ENCODE assay signal across 1 mouse cellular context in the genomic region with DNA sequence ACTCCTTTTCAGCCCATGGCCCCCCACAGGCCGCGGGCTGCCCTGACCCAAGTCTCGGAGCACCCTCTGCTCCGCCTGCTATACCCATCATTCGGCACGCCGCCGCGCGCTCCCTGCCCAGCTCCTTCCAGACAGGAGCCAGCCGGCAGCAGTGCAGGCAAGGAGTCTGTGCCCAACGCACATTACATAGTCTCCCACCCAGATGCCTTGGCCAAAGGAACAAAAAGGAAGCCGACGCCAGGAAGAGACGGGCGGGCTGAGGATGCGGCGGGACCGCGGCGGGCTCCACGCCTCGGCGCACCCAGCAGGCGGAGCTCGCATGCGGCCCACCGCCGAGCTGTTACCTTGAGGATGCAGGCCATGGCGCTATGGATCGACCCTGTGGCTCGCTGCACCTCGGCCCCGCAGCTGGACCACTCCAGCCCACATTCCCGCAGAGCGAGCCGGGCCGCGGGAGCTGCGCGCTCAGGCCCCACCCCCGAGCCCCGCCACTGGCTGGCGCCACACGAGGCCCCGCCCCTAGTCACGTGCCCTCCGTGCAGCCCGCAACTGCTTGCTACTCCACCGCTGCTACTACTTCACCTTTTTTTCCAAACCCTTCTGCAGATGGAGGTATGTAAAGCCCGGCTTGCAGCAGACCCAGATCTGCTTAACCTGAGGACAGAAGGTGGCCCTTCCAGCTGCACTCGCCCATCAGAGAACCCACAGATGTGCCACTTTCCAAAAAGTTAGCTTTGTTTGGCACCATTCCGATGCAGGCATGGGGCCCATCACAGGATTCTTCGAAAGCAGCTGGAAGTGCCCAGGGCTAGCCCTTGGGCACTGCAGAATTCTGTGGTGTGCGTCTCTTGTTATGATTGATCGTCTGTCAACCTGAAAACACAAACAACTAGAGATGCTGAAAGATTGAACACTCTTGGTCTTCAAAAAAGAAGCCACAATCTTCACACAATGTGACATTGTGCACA.
TF ChIP-seq lines count a peak whose summit lies in the region.

Gene St6galnac3 (minus strand): TSS at position 474 of the 968 bp plus-strand sequence.

TF ChIP-seq in MEL, 35 proteins besides CTCF, POLR2A, EP300 and RAD21 (continued from another document):
- TF ChIP-seq USF1 (IDR thresholded peaks at IDR 0.05; ENCODE audit: low read depth, low read length) (peak; percentile 98), MAX (IDR thresholded peaks at IDR 0.05; ENCODE audit: low read length) (peak; percentile 78), E2F4 (IDR thresholded peaks at IDR 0.05; ENCODE audit: borderline replicate concordance, low read depth, low read length) (no peak), ETS1 (IDR thresholded peaks at IDR 0.05; ENCODE audit: low read depth, low read length) (no peak), MEF2A (IDR thresholded peaks at IDR 0.05; ENCODE audit: extremely low read depth, insufficient replicate concordance, low read depth, low read length, poor library complexity, severe bottlenecking) (no peak), SMC3 (IDR thresholded peaks at IDR 0.05; ENCODE audit: low read depth, low read length) (no peak), ZC3H11A (IDR thresholded peaks at IDR 0.05; ENCODE audit: low read depth, low read length) (no peak), NELFE (IDR thresholded peaks at IDR 0.05; ENCODE audit: low read depth, low read length) (peak; percentile 29; the same call in 1 of the 2 replicates), MYC (IDR thresholded peaks at IDR 0.05; ENCODE audit: low read depth, low read length) (no peak), POLR2AphosphoS2 (IDR thresholded peaks at IDR 0.05; ENCODE audit: low read length) (no peak), KAT2A (conservative IDR thresholded peaks at IDR 0.05; ENCODE audit: low read depth, low read length) (no peak), JUND (IDR thresholded peaks at IDR 0.05; ENCODE audit: low read depth, low read length) (no peak), NRF1 (IDR thresholded peaks at IDR 0.05; ENCODE audit: insufficient read depth, low read depth, low read length, poor library complexity, severe bottlenecking) (no peak), ZKSCAN1 (IDR thresholded peaks at IDR 0.05; ENCODE audit: low read depth, low read length) (no peak), HCFC1 (IDR thresholded peaks at IDR 0.05; ENCODE audit: low read depth, low read length) (no peak)
